Mouse (Mus musculus) hindbrain, embryonic 14.5 days (tissue): ENCODE results near the gene Suclg2. TPM values are rescaled to one million over a fixed set of nuclear protein-coding genes. Genes with fewer than 3 reads are reported as not detected.

ENCODE experiments used
- ATAC-seq: fragments of 200-750 bp; cut with Nextera tagmentation; 2 replicates; pipeline ENCODE4 v1.8.0; 2017; ENCODE audit warnings: moderate number of reproducible peaks, mild to moderate bottlenecking, moderate TSS enrichment, moderate library complexity; ENCODE audit not compliant: low FRiP score
- DNase-seq: peaks from one replicate; pipeline ENCODE4 v3.0.0-alpha.2; 2015; ENCODE audit warnings: low spot score
- H3K27ac ChIP-seq: fragments of 300-500 bp; sonication (generic); 2 replicates; pipeline ENCODE4 v1.5.1; 2014; ENCODE audit warnings: mild to moderate bottlenecking, moderate library complexity
- H3K27me3 ChIP-seq: fragments of 300-500 bp; sonication (generic); 2 replicates; pipeline ENCODE4 v1.6.1; 2014; ENCODE audit warnings: mild to moderate bottlenecking, low read length, mixed read lengths; ENCODE audit not compliant: control insufficient read depth, insufficient read depth
- H3K36me3 ChIP-seq: fragments of 300-500 bp; sonication (generic); replicated peaks from 2 replicates; pipeline ENCODE4 v1.6.1; 2014; ENCODE audit not compliant: control insufficient read depth, insufficient read depth
- H3K4me1 ChIP-seq: fragments of 300-500 bp; sonication (generic); replicated peaks from 2 replicates; pipeline ENCODE4 v1.6.1; 2014; ENCODE audit warnings: antibody characterized with exemption, low read length, mixed read lengths; ENCODE audit not compliant: control insufficient read depth, insufficient read depth
- H3K4me2 ChIP-seq: fragments of 300-500 bp; sonication (generic); replicated peaks from 2 replicates; pipeline ENCODE4 v1.6.1; 2014; ENCODE audit warnings: mild to moderate bottlenecking, moderate library complexity
- H3K4me3 ChIP-seq: fragments of 300-500 bp; sonication (generic); replicated peaks from 2 replicates; pipeline ENCODE4 v1.5.1; 2014; ENCODE audit warnings: mild to moderate bottlenecking, low read length
- H3K9ac ChIP-seq: fragments of 300-500 bp; sonication (generic); 2 replicates; pipeline ENCODE4 v1.6.1; 2014
- H3K9me3 ChIP-seq: fragments of 300-500 bp; sonication (generic); 2 replicates; pipeline ENCODE4 v1.6.1; 2016; ENCODE audit warnings: low read length; ENCODE audit not compliant: control insufficient read depth
- WGBS: fragments of 180-500 bp; shearing (Covaris S2); extraction: QIAGEN DNeasy Blood & Tissue Kit; methylation state at CpG from one replicate; pipeline ENCODE4 v1.1.7; 2014; 5-methylcytosine and 5-hydroxymethylcytosine counted together
- polyA plus RNA-seq: library from polyadenylated mRNA; unstranded; fragments of >200 nt; fragmentation: Nextera tagmentation; extraction: Ambion mirVana; gene quantifications from 2 replicates; pipeline ENCODE4 v1.2.1, GENCODE M21; 2014

Suclg2 gene
- polyA plus RNA-seq, 1 experiment from 2014 or later, result 17.0 TPM

DNA sequence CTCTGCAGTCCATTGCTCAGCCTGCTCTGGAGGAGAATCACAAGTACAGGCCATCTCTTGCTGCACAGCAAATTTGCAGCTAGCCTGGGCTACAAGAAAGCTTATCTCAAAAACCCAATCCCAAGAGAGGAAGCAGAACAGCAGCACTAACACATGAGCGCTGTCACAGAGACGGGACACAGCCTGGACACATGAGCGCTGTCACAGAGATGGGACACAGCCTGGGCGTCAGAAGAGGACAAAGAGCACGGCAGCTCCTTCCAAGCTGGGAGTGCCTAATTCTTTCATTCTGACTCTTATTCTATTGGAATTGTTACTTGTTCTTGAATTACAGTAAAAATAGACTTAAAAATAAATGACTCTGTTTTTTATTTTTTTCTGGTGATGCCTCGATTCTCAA is 126.2 kb downstream of the Suclg2 start:
- H3K4me1 ChIP-seq, result no peaks in the 10 kb centered on the region
- H3K9me3 ChIP-seq, result no peaks in the 10 kb centered on the region
- no peak for DNase-seq
- no peak for ATAC-seq
- H3K4me2 ChIP-seq, result no peak overlapping the region
- H3K9ac ChIP-seq, result no peak overlapping the region
- no peak overlapping the region for H3K4me3 ChIP-seq
- 90% methylated on average over 6 of the region's 6 CpGs for WGBS
- no peaks in the 10 kb centered on the region for H3K36me3 ChIP-seq
- no peak overlapping the region for H3K27ac ChIP-seq
- no peaks in the 10 kb centered on the region for H3K27me3 ChIP-seq

DNA sequence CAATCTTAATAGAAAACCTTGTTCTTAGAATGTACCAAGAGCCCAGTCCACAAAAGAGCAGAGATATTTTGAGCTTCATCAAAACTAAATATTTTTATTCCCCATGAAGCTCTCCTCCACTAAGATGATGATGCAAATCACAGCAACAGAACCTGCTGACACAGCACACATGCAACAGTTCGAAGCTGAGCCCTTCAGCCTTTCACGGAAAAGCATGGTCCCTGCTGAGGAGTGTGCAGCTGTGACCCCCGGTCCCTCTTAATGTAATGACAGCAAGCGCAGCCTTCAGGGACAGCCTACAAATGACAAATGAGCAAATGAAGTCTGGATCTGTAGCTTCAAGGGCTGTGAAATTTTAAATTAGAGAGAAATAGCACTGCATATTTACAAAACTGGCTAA is 128.1 kb downstream of the Suclg2 start:
- H3K27ac ChIP-seq, result no peak overlapping the region
- DNase-seq (no peak), ATAC-seq (no peak)
- H3K4me3 ChIP-seq, result no peak overlapping the region
- H3K36me3 ChIP-seq, result no peaks in the 10 kb centered on the region
- WGBS, result 13% methylated on average over 4 of the region's 4 CpGs
- no peaks in the 10 kb centered on the region for H3K27me3 ChIP-seq
- no peaks in the 10 kb centered on the region for H3K9me3 ChIP-seq
- no peaks in the 10 kb centered on the region for H3K4me1 ChIP-seq
- H3K4me2 ChIP-seq, result no peak overlapping the region
- no peak overlapping the region for H3K9ac ChIP-seq

DNA sequence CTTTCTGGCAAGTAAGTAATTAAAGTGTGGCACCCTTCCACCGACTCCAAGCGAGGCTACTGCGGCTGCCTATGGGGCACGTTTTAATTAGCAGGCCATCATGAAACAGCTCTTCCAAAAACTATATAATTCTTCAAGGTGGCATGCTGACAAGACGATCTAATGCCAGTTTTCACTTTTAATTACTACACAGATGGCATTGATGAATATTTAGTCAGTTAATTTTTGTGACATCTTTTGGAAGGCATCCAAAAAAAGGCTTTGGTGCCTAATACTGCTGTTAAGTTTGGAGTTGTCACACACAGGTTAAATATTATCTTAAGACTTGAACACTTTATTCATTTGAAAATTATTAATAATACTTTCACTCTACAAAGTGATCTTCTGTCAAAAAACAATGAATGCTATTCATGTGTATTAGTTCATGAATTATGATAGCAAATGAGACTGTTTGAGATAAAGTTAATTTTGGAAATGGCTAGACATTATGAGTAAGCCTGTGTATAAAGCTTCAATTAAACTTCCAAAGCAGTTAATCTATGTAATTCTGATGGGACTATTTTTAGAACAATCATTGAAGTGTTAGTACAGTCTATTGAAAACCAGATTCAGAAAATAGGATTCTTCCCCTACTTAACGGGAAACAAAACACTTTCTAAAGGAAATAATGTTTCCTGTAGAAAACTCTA is 131.3 kb downstream of the Suclg2 start:
- H3K4me3 ChIP-seq, result no peak overlapping the region
- WGBS, result 58% methylated on average over 6 of the region's 6 CpGs
- H3K4me2 ChIP-seq, result no peak overlapping the region
- no peaks in the 10 kb centered on the region for H3K27me3 ChIP-seq
- no peaks in the 10 kb centered on the region for H3K4me1 ChIP-seq
- ATAC-seq, result no peak
- no peaks in the 10 kb centered on the region for H3K36me3 ChIP-seq
- no peak for DNase-seq
- H3K27ac ChIP-seq, result no peak overlapping the region
- H3K9me3 ChIP-seq, result no peaks in the 10 kb centered on the region
- no peak overlapping the region for H3K9ac ChIP-seq

DNA sequence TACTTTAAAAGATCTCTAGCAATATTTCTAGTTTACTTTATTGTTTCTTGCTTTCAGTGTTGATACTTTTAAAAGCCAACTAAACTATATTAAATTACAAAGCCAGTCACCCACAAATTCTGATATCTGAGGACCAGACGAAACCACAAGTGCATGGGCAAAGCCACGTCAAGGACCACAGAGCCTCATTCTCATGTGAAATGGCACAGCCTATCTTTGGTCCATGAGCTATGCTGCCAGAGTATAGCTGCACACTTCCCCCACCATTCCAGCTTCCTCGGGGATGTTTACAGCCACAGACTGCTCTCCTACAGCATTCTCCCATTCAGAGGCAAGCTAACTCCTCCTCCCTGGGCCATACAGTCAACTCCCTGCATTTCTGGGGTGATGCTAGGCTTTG is 136.7 kb downstream of the Suclg2 start:
- Histone ChIP-seq H3K27ac (no peak overlapping the region), H3K9ac (no peak overlapping the region), H3K9me3 (no peaks in the 10 kb centered on the region), H3K27me3 (no peaks in the 10 kb centered on the region), H3K4me3 (no peak overlapping the region), H3K4me2 (no peak overlapping the region), H3K36me3 (no peaks in the 10 kb centered on the region), H3K4me1 (no peaks in the 10 kb centered on the region)
- ATAC-seq (no peak), DNase-seq (no peak)
- WGBS, result 78% methylated on average over 3 of the region's 3 CpGs

DNA sequence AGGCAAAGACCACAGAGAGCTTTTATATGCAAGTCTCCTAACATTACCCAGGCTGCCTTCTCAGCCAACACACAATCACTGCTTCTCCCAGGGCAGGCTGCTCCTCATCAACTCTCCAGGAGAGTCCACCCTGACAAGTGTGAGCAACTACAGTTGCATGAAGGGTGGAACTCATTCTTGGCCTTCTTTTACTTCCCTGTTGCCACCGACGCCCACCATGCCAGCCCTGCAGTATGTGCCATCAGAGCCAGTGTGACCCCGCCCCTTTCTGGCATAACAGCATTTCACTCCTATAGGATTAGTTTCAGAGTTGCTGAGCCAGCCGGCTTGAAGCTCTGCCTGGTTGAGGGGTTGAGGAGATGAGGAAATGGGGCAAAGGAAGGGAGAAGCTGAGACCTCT is 138.8 kb downstream of the Suclg2 start:
- Histone ChIP-seq H3K27ac (no peak overlapping the region), H3K27me3 (no peaks in the 10 kb centered on the region), H3K9me3 (no peaks in the 10 kb centered on the region), H3K9ac (no peak overlapping the region), H3K36me3 (no peaks in the 10 kb centered on the region), H3K4me1 (0 out of 2 replicates have a peak, but pooled peaks cover 4% of the 10 kb centered on the region), H3K4me3 (no peak overlapping the region), H3K4me2 (no peak overlapping the region)
- no peak for ATAC-seq
- 82% methylated on average over 4 of the region's 4 CpGs for WGBS
- DNase-seq, result no peak

DNA sequence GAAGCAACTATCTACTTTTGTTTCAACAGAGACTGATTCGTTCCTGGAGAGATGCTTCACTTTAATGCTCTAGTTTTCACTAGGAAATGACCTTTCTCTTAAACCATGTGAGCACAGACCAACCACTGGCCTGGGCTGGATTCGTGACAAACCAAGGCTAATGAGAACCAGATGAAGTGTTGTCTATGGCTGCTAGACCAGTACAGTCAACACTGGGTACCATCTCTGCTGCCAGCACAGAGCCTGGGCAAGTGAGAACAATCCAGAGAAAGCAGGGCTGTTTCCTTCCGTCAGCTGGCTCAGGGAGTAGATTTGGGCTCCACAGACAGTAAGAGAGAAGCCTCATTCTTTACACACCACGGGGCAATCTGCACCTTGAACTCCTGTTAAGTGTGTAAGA is 143.1 kb downstream of the Suclg2 start:
- Histone ChIP-seq H3K4me3 (no peak overlapping the region), H3K27ac (no peak overlapping the region), H3K36me3 (no peaks in the 10 kb centered on the region), H3K4me1 (peaks cover 10% of the 10 kb centered on the region; the same call in 1 of the 2 replicates), H3K9ac (no peak overlapping the region), H3K27me3 (no peaks in the 10 kb centered on the region), H3K4me2 (no peak overlapping the region), H3K9me3 (no peaks in the 10 kb centered on the region)
- WGBS, result 40% methylated on average over 4 of the region's 4 CpGs
- no peak for ATAC-seq
- DNase-seq, result no peak

DNA sequence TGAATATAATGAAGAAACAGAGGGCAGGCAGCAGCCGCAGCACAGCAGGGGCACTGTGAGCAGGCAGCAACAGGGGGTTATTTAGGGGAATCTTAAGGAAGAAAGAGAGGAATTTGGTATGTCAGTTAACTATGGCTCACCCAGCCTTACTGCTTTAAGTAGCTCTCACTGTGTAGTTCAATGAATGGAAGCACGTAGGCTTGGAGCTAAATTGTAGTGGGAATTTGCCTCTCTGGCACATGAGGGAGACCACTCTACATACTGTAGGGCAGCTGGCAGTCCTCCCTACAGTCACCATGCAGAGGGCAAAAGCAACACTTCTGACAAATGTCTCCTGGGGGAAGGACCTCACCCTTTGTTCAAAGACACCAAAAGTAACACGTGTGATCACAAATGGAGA is 143.7 kb downstream of the Suclg2 start:
- 12% methylated on average over 3 of the region's 3 CpGs for WGBS
- peaks cover 10% of the 10 kb centered on the region; the same call in 1 of the 2 replicates for H3K4me1 ChIP-seq
- no peak overlapping the region for H3K4me3 ChIP-seq
- no peaks in the 10 kb centered on the region for H3K9me3 ChIP-seq
- no peak overlapping the region for H3K9ac ChIP-seq
- H3K36me3 ChIP-seq, result no peaks in the 10 kb centered on the region
- ATAC-seq (no peak), DNase-seq (no peak)
- no peaks in the 10 kb centered on the region for H3K27me3 ChIP-seq
- H3K27ac ChIP-seq, result no peak overlapping the region
- H3K4me2 ChIP-seq, result no peak overlapping the region

DNA sequence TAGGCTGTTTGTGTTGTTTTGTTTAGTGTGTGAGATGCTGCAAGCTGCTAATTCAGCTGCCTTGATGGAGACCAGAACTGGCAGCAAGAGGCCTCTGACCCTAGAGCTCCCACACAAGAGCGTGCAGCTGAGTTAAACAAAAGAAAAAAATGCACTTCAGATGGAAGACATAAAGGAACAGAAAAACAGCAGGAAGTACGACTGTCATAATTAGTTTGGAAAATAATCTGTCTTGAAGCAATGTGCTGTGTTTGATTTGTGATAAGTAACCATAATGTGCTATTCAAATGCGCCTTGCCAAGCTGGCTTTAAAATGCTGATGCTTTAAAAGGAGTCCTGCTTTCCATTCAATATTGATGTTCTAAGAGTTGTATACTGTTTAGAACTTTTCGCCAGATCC is 144.2 kb downstream of the Suclg2 start:
- H3K36me3 ChIP-seq, result no peaks in the 10 kb centered on the region
- no peaks in the 10 kb centered on the region for H3K27me3 ChIP-seq
- no peaks in the 10 kb centered on the region for H3K9me3 ChIP-seq
- no peak overlapping the region for H3K4me2 ChIP-seq
- no peak for ATAC-seq
- no peak overlapping the region for H3K9ac ChIP-seq
- H3K4me1 ChIP-seq, result peaks cover 10% of the 10 kb centered on the region; the same call in 1 of the 2 replicates
- 22% methylated on average over 4 of the region's 4 CpGs for WGBS
- H3K27ac ChIP-seq, result no peak overlapping the region
- no peak overlapping the region for H3K4me3 ChIP-seq
- DNase-seq, result no peak

DNA sequence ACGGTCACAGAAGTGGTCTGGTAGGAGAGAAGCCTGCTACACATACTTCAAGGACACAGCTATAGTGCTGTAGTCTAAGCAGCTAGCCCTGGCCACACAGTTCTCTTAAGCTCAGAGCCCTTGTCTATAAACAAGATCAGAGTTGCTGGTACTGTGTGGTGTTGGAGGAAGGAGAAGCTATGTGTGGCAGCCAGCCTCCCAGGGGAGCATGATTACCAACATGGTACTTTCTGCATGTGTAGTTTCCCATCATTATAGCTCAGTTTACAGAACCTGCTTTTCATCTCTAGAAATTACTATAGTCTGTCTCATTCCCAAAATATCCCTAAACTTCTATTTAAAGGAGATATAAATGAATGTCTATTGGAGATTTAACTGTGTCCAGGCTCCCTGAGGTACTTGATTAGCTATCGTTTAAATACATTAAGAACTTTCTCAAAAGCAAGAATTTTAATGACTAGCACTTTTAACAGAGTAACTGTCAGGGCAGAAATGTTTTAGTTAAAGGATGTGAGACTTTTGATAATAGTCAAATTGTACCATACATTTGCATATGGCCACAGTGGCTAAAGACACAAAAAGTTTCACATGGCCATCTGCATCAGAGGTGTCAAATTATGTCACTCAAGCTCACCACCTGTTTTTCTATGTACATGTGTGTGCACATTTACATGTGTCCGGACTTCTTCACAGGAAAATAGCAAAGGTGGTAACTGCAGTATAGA is 145.4 kb downstream of the Suclg2 start:
- Histone ChIP-seq H3K4me3 (no peak overlapping the region), H3K27ac (no peak overlapping the region), H3K4me1 (peaks cover 10% of the 10 kb centered on the region; the same call in 1 of the 2 replicates), H3K9ac (no peak overlapping the region), H3K27me3 (no peaks in the 10 kb centered on the region), H3K9me3 (no peaks in the 10 kb centered on the region), H3K36me3 (no peaks in the 10 kb centered on the region), H3K4me2 (no peak overlapping the region)
- ATAC-seq (no peak), DNase-seq (no peak)
- WGBS, result 87% methylated on average over 3 of the region's 3 CpGs
